8 mouse cellular contexts compared by ENCODE assay signal in the genomic region with DNA sequence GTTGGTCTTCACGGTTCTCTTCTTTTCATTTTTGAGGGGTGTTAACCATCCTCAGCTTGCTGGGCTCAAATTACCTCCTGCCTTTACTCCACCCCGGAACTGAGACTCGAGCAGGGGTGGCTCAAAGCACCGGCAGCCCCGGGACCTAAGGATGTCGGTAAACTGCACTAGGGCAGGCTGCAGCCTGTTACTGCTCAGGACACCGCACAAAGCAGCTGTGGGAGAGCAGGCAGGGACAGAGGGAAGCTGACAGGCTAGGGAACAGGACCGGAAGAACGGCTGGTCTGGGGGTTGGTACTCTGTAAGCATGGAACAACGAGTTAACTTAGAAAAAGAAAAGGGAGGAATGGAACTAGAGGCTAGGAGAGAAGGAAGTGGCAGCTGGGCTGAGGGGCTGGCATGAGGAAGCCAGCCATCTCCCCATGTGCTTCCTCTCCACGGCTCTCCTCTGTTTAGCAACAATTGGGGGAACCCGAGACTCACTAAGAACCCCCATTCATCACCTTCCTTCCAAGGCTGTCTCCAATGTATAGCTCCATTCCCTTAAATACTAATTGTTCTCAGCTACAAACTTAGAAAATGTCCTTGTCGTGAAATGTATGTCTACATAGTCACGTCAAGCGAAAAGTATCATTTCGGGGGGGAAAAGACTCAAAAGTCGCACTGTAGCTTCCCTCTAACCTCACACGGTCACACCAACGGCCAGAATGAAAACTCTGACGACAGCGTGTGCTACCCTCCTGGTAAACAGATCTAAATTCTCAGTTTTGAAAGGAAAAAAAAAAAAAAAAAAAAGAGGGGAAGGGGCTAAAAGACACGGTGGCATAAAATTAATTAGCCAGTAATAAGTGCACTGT. TPM values are rescaled to one million over a fixed set of nuclear protein-coding genes. Genes with fewer than 3 reads are reported as not detected.
DNase-seq lines count a peak whose midpoint lies in the region; ATAC-seq and TF ChIP-seq lines count a peak whose summit lies in the region.

No protein-coding gene starts in this region.

- H3K9me3 ChIP-seq in heart, embryonic 12.5 days (replicated peaks): no peaks in the 10 kb centered on the region
- no peaks in the 10 kb centered on the region for H3K9me3 ChIP-seq in hindbrain, postnatal 0 days (ENCODE audit: low read length)
- no peaks in the 10 kb centered on the region for H3K9me3 ChIP-seq in midbrain, embryonic 14.5 days (ENCODE audit: control insufficient read depth, low read length)

- WGBS in heart, embryonic 12.5 days: 39% methylated on average over 22 of the region's 22 CpGs
- WGBS in hindbrain, postnatal 0 days: 29% methylated on average over 22 of the region's 22 CpGs
- 43% methylated on average over 22 of the region's 22 CpGs for WGBS in midbrain, embryonic 14.5 days

- H3K4me2 ChIP-seq in heart, embryonic 12.5 days: peak overlapping the region; percentile 70
- H3K4me2 ChIP-seq in hindbrain, postnatal 0 days (ENCODE audit: low read depth, low read length): peak overlapping the region; percentile 50
- H3K4me2 ChIP-seq in midbrain, embryonic 14.5 days (ENCODE audit: low read length): peak overlapping the region; percentile 25

- ATAC-seq in heart, embryonic 12.5 days (ENCODE audit: insufficient number of reproducible peaks, low FRiP score): no peak
- 0 out of 2 replicates have a peak, but pooled peaks have one; percentile 32 for ATAC-seq in hindbrain, postnatal 0 days
- ATAC-seq in midbrain, embryonic 14.5 days (ENCODE audit: low FRiP score, low TSS enrichment): no peak

- DNase-seq in heart, postnatal 4 days: no peak
- DNase-seq in embryo, embryonic 10.5 days (ENCODE audit: low spot score): peak; percentile 38
- DNase-seq in hindbrain, postnatal 0 days (ENCODE audit: low spot score): no peak
- DNase-seq in midbrain, embryonic 14.5 days: peak; percentile 20
- DNase-seq in left cerebral cortex, postnatal 10 days (ENCODE audit: extremely low spot score in 1 of 2, low spot score in 2 of 2): no peak
- no peak for DNase-seq in right cerebral cortex, postnatal 4 days
- no peak for DNase-seq in cerebellum, postnatal 4 days (ENCODE audit: low spot score in 2 of 2)

- no peaks in the 10 kb centered on the region for H3K27me3 ChIP-seq in heart, embryonic 12.5 days (replicated peaks)
- H3K27me3 ChIP-seq in hindbrain, postnatal 0 days (ENCODE audit: insufficient read depth, low read length): no peaks in the 10 kb centered on the region
- H3K27me3 ChIP-seq in midbrain, embryonic 14.5 days (ENCODE audit: control insufficient read depth, insufficient read depth, low read length): no peaks in the 10 kb centered on the region

- no peak overlapping the region for H3K27ac ChIP-seq in heart, embryonic 12.5 days (ENCODE audit: poor library complexity, severe bottlenecking)
- H3K27ac ChIP-seq in hindbrain, postnatal 0 days: no peak overlapping the region
- no peak overlapping the region for H3K27ac ChIP-seq in midbrain, embryonic 14.5 days (replicated peaks; ENCODE audit: low read depth, low read length)

- H3K9ac ChIP-seq in heart, embryonic 12.5 days: peak overlapping the region; percentile 64
- no peak overlapping the region for H3K9ac ChIP-seq in hindbrain, postnatal 0 days (replicated peaks; ENCODE audit: low read length)
- peak overlapping the region; percentile 17; the same call in 1 of the 2 replicates for H3K9ac ChIP-seq in midbrain, embryonic 14.5 days (replicated peaks; ENCODE audit: low read length)

- peaks cover 10% of the 10 kb centered on the region; the same call in 1 of the 2 replicates for H3K4me1 ChIP-seq in heart, embryonic 12.5 days (replicated peaks)
- peaks cover 6% of the 10 kb centered on the region; the same call in 1 of the 2 replicates for H3K4me1 ChIP-seq in hindbrain, postnatal 0 days (ENCODE audit: insufficient read depth, low read length)
- no peaks in the 10 kb centered on the region for H3K4me1 ChIP-seq in midbrain, embryonic 14.5 days (ENCODE audit: control insufficient read depth, insufficient read depth, low read length)

- H3K4me3 ChIP-seq in heart, embryonic 12.5 days: peak overlapping the region; percentile 31
- peak overlapping the region; percentile 8; the same call in 1 of the 2 replicates for H3K4me3 ChIP-seq in hindbrain, postnatal 0 days (ENCODE audit: low read length)
- H3K4me3 ChIP-seq in midbrain, embryonic 14.5 days (replicated peaks; ENCODE audit: low read depth, low read length): no peak overlapping the region

- H3K36me3 ChIP-seq in heart, embryonic 12.5 days: no peaks in the 10 kb centered on the region
- no peaks in the 10 kb centered on the region for H3K36me3 ChIP-seq in hindbrain, postnatal 0 days (ENCODE audit: insufficient read depth, low read length)
- H3K36me3 ChIP-seq in midbrain, embryonic 14.5 days (ENCODE audit: control insufficient read depth, insufficient read depth, low read length): no peaks in the 10 kb centered on the region

- intact Hi-C loops in left cerebral cortex, postnatal 10 days (cut with DNase I): no loop called here

- no peak for TF ChIP-seq CTCF in hindbrain, postnatal 0 days (IDR thresholded peaks at IDR 0.05; ENCODE audit: low read depth)

RNA-seq across cellular contexts. Expression of a gene that starts 42.5 kb away (rescaled TPM):
- 72.2 and 73.3 TPM in 2 replicates for polyA plus RNA-seq in heart, embryonic 12.5 days (2016; fragmentation: Nextera tagmentation; extraction: Ambion mirVana)
- 10 to 100 TPM; 71.9 to 73.7 TPM for total RNA-seq in heart, postnatal 4 days (2021)
- 57.6 and 82.5 TPM in 2 replicates for total RNA-seq in hindbrain, postnatal 0 days (2014; rRNA removed)
- polyA plus RNA-seq in hindbrain, postnatal 0 days (2015; fragmentation: Nextera tagmentation; extraction: Ambion mirVana): 61.3 and 64.3 TPM in 2 replicates
- polyA plus RNA-seq in midbrain, embryonic 14.5 days (2014; fragmentation: Nextera tagmentation; extraction: Ambion mirVana): 80.3 and 89.7 TPM in 2 replicates
- 10 to 100 TPM; 67.8 to 70.8 TPM for total RNA-seq in left cerebral cortex, postnatal 10 days (2021)

Comparison
In these comparisons a context has a peak if more than half of its experiments do, and no peak if none do; other contexts are left out.
1. DNase-seq: peak in embryo, embryonic 10.5 days (single experiment) and midbrain, embryonic 14.5 days (single experiment); none in heart, postnatal 4 days (single experiment), hindbrain, postnatal 0 days (single experiment), left cerebral cortex, postnatal 10 days (0 of 2), right cerebral cortex, postnatal 4 days (single experiment) and cerebellum, postnatal 4 days (0 of 2).
2. Peak in every context shown above with its lines, with median percentiles within 50 percentile points of each other: H3K4me2 ChIP-seq.